Mouse (Mus musculus) ovary, postnatal 10 days (tissue): Measurements from ENCODE around the gene Syne3.

Source experiments
- DNase-seq: peaks from one replicate; pipeline ENCODE4 v3.0.0; 2022; ENCODE audit warnings: low spot score

Gene Syne3

DNA sequence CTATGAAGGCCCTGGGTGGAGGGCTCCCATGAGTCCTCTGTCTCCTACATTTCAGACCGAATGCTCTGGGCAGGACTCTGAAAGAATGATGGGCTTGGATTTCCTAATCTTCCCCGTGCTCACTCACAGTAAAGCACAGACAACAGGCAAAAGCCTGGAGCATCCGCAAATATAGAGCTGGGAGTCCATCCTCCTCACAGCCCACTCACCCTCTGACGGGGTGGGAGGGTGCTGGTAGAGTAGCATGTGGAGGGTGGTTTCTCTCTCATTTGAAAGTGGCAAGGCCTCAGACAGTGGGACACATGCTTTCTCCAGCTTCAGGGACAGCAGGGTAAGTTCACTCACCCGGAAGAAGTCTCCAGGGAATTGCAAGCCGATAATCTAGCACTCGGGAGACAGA, 123.5 kb downstream of the Syne3 start:
- DNase-seq = no peak

GRCm38 (mm10) chr12:104882533-104882932, 127.1 kb downstream of the Syne3 start:
- DNase-seq = no peak

GRCm38 (mm10) chr12:104882061-104882460, 127.5 kb downstream of the Syne3 start:
- DNase-seq = no peak

DNA sequence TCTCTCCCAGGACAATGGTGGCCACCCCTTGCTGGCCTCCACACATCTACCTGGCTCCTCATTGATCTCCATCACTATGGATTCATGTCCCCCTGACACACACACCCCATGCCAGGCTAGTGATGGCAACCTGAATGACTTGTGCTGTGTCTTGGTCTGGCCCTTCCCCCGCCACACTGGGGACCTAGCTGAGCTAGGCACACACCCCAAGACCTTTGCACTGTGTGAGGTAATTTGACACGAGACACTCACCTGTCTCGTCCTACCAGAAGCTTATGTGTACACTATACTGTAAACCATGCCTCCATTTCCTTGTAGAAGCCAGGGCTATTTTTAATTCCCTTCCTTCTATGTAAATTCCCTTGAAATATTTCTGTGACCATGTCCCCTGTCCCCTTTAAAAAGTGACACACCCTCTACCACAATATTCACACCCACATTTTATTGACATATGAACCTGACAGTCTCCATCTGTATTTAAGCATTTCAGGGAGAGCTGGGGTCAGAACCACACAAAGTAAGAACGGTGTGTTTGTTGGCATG, 128.0 kb downstream of the Syne3 start:
- no peak for DNase-seq

DNA sequence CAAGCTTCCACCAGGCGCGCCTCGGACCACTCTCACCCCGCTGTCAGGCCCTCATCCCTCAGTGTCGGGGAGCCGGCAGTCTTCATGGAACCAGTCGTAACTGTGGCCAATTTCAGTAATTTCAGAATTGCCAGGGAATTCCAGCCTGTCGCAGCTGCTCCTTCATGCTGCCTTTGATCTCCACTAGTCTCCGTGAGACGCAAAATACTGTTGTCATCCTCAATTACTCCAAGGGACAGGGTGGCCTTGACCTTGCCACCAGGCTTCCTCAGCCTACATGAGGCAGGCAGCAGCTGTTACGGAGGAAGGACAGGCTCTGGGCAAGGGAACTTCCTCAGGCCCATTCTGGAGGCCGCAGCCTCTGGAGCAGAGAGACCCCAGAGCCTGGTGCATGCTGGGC, 129.2 kb downstream of the Syne3 start:
- DNase-seq = no peak
